Mouse (Mus musculus) olfactory bulb, adult 2 months (tissue): Measurements from ENCODE around the gene Fyn. TPM values are rescaled to one million over a fixed set of nuclear protein-coding genes. Genes with fewer than 3 reads are reported as not detected.

Source experiments
- H3K27ac ChIP-seq: fragments of 200-500 bp; 2 replicates; pipeline ENCODE4 v1.5.1; 2012; ENCODE audit warnings: low read depth, low read length; ENCODE audit not compliant: insufficient read depth
- H3K4me1 ChIP-seq: fragments of 200-500 bp; 2 replicates; pipeline ENCODE4 v1.6.1; 2012; ENCODE audit warnings: low read length; ENCODE audit not compliant: control insufficient read depth, insufficient read depth
- H3K4me3 ChIP-seq: fragments of 200-500 bp; 2 replicates; pipeline ENCODE4 v1.5.1; 2012; ENCODE audit warnings: mild to moderate bottlenecking, low read depth, low read length, moderate library complexity; ENCODE audit not compliant: insufficient read depth
- CTCF ChIP-seq: fragments of 200-500 bp; IDR thresholded peaks from 2 replicates; pipeline ENCODE4 v1.5.1; 2012; ENCODE audit warnings: low read depth, mild to moderate bottlenecking, low read length, moderate library complexity; ENCODE audit not compliant: insufficient read depth
- POLR2A ChIP-seq: fragments of 200-500 bp; IDR thresholded peaks from 2 replicates; pipeline ENCODE4 v1.6.1; 2012; ENCODE audit warnings: mild to moderate bottlenecking, low read depth, low read length, moderate library complexity; ENCODE audit not compliant: insufficient read depth
- WGBS: fragments of 180-500 bp; shearing (Covaris S2); methylation state at CpG from one replicate; pipeline ENCODE4 v1.1.7; 2018; 5-methylcytosine and 5-hydroxymethylcytosine counted together
- polyA plus RNA-seq: library from polyadenylated mRNA; stranded (reverse); fragments of >200 nt; gene quantifications from 2 replicates; pipeline ENCODE4 v1.2.4, GENCODE M21; 2012; ENCODE audit warnings: low replicate concordance; ENCODE audit not compliant: missing spikeins, insufficient read depth, insufficient read length

Fyn gene
- polyA plus RNA-seq, 1 experiment, result 322 TPM

- H3K4me3 ChIP-seq, result no peak overlapping the region
- H3K27ac ChIP-seq, result 0 out of 2 replicates have a peak overlapping the region, but pooled peaks have one; percentile 10
- WGBS, result 22% methylated on average over 11 of the region's 11 CpGs
- TF ChIP-seq POLR2A (no peak), CTCF (no peak)
- H3K4me1 ChIP-seq, result peaks cover 25% of the 10 kb centered on the region
Measured at GRCm38 (mm10) chr10:39389451-39389891, 20.8 kb downstream of the Fyn start.

GRCm38 (mm10) chr10:39390541-39390940 is 21.9 kb downstream of the Fyn start:
- TF ChIP-seq CTCF (no peak), POLR2A (no peak)
- Histone ChIP-seq H3K4me3 (no peak overlapping the region), H3K27ac (no peak overlapping the region), H3K4me1 (peaks cover 23% of the 10 kb centered on the region)
- WGBS, result 86% methylated on average over 7 of the region's 7 CpGs

GRCm38 (mm10) chr10:39392900-39393483 is 24.3 kb downstream of the Fyn start:
- no peak for TF ChIP-seq CTCF
- TF ChIP-seq POLR2A, result no peak
- Histone ChIP-seq H3K27ac (no peak overlapping the region), H3K4me3 (no peak overlapping the region), H3K4me1 (peaks cover 19% of the 10 kb centered on the region)
- WGBS, result 69% methylated on average over 6 of the region's 6 CpGs

GRCm38 (mm10) chr10:39395544-39395943 is 26.9 kb downstream of the Fyn start:
- 84% methylated on average over 5 of the region's 5 CpGs for WGBS

GRCm38 (mm10) chr10:39398924-39399323 is 30.3 kb downstream of the Fyn start:
- Histone ChIP-seq H3K4me3 (no peak overlapping the region), H3K27ac (no peak overlapping the region), H3K4me1 (peaks cover 32% of the 10 kb centered on the region)
- TF ChIP-seq POLR2A (no peak), CTCF (no peak)
- WGBS, result 81% methylated on average over 7 of the region's 7 CpGs

More at GRCm38 (mm10) chr10:39395544-39395943, 26.9 kb downstream of the Fyn start:
- no peak for TF ChIP-seq CTCF
- TF ChIP-seq POLR2A, result no peak
- no peak overlapping the region for H3K4me3 ChIP-seq
- H3K27ac ChIP-seq, result no peak overlapping the region
- H3K4me1 ChIP-seq, result peaks cover 24% of the 10 kb centered on the region

GRCm38 (mm10) chr10:39400155-39400554 is 31.5 kb downstream of the Fyn start:
- 35% methylated on average over 5 of the region's 5 CpGs for WGBS
- no peak overlapping the region for H3K27ac ChIP-seq
- H3K4me1 ChIP-seq, result peaks cover 33% of the 10 kb centered on the region
- TF ChIP-seq CTCF, result no peak
- no peak for TF ChIP-seq POLR2A
- H3K4me3 ChIP-seq, result no peak overlapping the region

- H3K27ac ChIP-seq, result no peak overlapping the region
- TF ChIP-seq CTCF, result no peak
- TF ChIP-seq POLR2A, result no peak
Measured at GRCm38 (mm10) chr10:39402487-39402886, 33.8 kb downstream of the Fyn start.

GRCm38 (mm10) chr10:39403706-39404105 is 35.1 kb downstream of the Fyn start:
- Histone ChIP-seq H3K27ac (no peak overlapping the region), H3K4me1 (peaks cover 34% of the 10 kb centered on the region), H3K4me3 (no peak overlapping the region)
- 66% methylated on average over 6 of the region's 6 CpGs for WGBS
- no peak for TF ChIP-seq POLR2A
- TF ChIP-seq CTCF, result no peak

More at GRCm38 (mm10) chr10:39402487-39402886, 33.8 kb downstream of the Fyn start:
- 65% methylated on average over 6 of the region's 6 CpGs for WGBS
- Histone ChIP-seq H3K4me1 (peaks cover 33% of the 10 kb centered on the region), H3K4me3 (no peak overlapping the region)

GRCm38 (mm10) chr10:39404175-39404574 is 35.5 kb downstream of the Fyn start:
- H3K4me1 ChIP-seq, result peaks cover 31% of the 10 kb centered on the region
- WGBS, result 55% methylated on average over 4 of the region's 4 CpGs
- H3K4me3 ChIP-seq, result no peak overlapping the region
- no peak overlapping the region for H3K27ac ChIP-seq
- TF ChIP-seq POLR2A (no peak), CTCF (no peak)
